Mouse (Mus musculus) adrenal gland, adult (tissue): ENCODE measurements around the gene Slc22a18.

Source experiments
- DNase-seq, 2 experiments: peaks; one replicate each; pipeline ENCODE4 v3.0.0; 2022 to 2023; ENCODE audit warnings: low spot score in 1 of 2; ENCODE audit not compliant: inconsistent age in 2 of 2

The Slc22a18 gene

DNA sequence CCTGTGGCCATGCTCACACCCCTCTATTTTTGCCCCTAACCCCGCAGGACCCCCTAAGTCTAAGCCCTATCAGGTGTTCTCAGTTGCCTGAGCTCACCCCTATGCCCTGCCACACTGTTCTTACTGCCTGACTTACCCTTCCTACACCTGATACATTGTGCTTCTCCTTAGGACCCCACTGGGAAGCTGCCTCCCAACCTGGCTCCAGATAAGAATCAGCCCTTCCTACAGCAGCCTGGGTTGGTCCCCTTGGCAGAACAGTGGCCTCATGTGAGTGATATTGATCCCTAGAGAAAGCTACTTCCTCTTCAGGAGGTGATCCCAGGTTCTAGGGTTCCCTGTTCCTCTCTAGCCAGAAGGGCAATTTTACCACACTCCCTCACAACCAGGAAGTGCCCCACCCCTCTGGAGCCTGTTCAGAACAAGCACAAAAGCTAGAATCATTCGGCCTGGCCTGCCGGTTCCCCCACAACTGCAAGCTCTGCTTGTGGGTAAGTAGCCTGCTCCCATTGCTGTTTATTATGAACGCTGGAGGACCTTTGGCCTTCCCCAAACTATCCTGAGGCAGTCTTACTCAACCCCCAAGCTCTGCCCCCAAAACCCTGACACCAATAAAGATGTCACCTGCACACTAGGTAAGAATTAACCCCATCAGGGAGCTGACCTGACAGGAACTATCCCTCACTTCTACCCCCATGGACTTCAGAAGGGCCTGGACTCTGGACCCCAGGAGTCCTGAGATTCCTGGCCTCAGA is at the start of gene Slc22a18:
Gene Slc22a18, plus strand, starts transcription at position 390 of the 755 bp plus-strand sequence.
- peak in 1 of 2 experiments; percentile 44 for DNase-seq

DNA sequence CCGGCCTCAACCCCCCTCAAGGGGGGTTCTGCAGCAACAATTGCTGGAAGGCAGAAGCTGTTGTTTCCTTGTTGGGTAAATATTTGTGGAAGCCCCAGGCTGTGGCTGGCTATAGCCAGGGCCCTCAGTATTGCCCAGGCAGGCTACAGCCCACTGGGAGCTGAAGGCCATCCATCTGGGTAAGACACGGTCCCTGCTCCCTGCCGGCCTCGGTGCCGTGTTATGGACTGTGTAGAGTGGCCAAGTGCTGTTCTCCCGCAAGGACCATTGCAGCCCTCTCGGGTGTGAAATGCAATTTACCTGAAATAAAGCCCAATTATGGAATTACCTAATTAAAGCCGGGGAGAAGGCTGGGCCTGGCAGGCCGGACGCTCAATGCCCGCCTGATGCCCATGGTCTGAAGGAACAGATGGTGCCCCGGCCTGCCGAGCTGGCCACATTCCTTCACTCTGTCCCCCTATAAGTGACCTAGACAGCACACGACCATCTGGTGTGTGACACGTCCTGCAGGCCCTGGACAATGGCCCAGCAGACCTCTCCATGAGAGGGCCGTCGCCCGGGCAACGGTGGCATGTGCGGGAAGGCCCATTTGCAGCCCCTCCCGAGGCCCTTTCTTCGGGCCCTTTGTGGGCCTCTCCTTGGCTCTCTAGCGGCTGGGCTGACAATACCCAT is 45.3 kb upstream of the Slc22a18 start:
- DNase-seq = no peak

DNA sequence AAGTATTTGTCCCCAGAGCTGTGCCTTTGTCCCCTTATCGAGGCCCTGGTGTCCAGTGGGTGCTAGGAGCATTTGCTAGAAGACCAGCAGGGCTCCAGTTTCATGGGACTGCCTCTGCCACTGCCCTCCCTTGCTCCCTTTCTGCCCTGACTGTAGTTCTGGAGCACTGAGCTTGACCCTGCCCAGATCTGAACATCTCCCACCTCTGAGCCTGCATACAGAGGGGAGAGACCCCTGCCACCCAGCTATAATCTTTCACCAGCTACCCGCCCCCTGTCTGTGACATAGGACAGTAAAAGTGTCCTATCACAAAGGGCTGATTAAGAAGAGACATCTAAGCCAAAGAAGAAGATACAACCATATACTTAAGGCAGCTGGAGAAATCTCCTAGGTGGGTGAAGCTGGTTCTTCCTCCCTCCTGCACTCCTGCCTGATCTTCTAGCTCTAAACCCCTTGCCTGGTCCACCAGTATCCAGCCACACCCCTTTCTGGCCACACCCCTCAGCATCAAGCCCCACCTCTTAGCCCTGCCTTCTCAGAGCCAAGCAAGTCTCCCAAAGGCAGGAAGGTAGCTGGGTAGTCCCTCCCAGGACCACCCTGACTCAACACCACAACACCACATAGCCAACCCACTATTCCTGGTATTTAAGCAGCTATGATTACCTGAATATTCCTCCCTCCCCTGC is 44.6 kb upstream of the Slc22a18 start:
- DNase-seq = no peak

DNA sequence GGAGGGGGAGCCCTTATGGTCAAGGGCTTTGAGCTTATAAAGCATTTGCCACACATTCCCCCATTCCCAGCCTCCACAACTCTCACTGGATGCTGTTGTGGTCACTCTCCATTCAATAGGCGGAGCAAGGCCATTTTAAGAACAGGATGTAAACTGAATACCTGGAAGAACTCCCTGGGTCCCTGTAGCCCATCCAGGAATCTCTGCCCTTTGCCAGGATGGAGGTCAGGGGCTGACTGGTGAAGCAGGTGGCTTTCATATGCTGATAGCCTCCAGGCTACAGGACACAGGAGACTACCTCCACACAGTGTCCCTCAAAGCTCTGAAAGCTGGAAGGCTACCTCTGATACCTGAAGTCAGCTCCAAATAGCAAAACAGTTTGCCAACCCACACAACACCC is 40.9 kb upstream of the Slc22a18 start:
- DNase-seq = no peak

DNA sequence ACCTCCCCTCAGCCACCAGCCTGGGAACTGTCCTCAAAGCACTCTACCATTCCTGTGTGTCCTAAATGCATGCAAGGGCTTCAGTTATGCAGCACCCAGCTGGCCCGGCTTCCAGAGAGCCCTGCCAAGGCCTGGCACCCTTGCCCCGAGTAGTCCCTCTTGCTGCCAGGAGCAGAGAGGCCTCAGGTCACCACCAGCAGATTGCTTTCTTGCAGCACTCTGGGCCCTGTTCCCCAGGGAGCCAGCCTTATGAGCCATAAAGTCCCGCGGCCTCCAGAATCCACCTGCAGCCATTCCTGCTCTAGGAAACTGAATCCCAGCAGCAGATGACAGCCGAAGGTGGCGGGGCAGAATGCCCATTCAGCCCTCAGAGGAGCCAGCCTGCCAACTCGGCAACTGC is 40.2 kb upstream of the Slc22a18 start:
- DNase-seq = peak in 1 of 2 experiments; percentile 63

DNA sequence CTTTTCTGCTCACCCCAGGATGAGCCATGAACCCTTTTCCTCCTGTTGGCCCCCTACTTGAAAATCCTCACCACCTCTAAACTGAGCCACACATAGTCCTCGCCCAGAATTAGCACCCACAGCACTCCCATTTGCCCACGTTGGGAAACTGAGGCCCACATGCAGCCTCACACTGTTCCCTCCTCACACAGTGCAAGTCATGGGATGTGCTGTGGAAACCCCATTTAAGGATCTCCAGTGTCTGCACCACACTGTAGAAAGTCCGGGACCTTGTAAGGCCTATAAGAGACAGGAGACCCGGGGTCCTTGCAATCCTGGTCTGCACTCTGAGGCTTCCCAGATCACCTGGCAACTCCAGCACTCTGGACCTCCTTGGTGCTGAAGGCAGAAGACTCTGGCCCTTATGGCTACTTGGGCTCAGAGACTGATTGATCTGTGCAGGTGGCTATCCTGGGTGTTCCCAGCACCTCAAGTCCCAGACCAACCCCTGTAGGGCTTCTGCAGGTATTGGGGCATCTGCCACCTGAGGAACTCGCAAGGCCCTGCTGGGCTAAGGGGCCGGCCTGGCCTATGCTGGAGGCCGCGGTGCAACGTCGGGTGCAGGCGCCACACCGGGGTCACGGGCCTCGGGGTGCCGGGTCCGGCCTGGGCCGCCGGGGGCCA is 36.2 kb upstream of the Slc22a18 start:
- peak in 1 of 2 experiments; percentile 43 for DNase-seq

DNA sequence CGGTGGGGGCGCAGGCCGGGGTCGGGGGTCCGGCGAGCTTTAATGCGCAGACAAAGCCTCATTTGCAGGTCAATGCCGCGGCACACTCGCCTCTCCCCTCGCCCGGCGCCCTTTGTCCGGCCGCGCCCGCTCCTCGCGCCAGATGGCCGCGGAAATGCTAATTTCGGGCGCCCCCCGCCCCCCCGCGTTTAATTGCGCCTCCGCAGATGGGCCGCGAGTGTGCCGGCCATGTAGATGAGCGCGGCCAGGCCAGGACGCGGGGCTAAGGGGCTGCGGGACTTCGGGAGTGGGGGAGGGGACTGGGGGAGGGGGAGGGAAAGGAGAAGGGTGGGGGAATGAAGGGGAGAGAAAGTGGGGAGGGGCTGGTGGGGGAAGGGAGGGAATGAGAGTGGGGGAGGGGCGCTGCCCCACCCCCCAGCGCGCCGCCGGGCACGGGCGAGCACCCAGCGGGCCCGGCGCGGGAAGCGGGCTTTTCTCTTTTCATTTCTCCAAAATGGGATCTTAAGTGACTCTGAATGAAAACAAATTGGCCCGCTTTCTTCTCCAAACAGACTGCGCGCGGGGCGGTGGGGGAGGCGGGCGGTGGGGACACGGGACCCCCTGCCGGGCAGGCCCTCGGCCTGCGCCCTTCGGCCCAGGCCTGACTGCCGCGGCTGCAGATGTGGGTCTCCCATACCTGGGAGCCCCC is 35.5 kb upstream of the Slc22a18 start:
- no peak for DNase-seq

DNA sequence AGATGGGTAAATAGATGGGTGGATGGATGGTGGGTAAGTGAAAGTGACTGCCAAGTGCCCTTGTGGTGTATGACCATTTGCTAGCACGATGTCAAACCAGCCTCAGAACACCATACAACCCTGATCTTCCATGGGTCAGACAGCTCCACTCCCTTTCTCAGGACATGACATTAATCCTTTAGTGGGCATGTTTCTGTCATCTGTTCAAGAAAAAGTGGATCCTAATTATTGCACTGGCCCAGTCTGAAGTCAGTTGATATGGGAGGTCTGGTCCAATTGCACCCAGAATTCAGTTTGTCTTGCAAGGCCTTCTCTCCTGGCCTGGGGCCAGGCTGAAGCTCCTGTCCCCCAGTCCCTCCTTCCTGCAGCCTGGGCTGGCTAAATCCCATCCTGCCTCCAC is 34.6 kb upstream of the Slc22a18 start:
- no peak for DNase-seq

DNA sequence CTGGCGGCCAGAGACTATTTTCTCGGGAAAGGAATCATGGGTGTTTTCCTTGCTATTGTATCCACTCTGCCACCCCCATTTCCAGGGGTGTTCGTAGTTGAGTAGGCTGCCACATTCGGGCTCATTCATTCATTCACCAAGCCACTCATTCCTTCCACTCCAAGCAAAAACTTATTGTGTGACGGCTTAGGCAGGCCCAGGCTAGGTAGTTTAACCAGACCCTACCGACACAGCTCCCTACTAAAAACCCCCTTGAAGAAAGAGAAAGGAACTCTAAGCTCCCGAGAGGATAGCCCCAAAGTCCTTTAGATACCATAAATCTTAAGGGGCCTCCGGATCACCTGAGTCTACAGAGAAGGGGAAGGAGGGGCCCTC is 29.0 kb upstream of the Slc22a18 start:
- no peak for DNase-seq

DNA sequence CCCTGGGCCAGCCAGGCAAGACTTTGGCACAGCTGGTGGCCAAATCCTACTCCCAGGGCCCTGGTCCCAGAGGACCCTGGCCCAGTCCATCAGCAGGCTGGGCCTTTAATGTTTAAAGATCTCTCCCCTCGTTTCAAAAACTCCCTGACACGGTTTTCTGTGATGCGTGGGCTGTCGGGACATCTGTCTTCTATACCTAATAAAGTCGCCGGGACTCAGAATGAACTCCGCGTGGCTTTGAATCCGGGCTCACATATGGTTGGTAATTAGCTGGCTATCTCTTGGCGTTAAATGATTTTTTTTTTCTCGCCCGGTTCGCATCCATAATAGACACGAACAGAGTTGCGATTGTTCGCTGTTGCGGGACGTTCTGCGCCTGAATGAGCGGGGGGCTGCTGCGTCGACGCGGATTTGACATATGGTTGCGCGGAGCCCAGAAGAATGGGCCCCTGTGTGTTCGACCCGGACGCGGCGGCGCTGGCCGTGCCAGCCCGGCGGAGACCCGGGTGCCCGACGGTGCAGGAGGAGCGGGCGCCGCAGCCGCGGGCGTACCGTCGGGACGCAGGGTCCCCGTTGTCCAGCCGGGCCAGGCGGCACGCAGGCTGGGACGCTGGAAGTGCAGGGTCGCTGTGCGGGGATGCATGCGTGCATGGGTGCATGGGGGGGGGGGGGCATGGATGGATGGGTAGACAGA is 28.4 kb upstream of the Slc22a18 start:
- no peak for DNase-seq

DNA sequence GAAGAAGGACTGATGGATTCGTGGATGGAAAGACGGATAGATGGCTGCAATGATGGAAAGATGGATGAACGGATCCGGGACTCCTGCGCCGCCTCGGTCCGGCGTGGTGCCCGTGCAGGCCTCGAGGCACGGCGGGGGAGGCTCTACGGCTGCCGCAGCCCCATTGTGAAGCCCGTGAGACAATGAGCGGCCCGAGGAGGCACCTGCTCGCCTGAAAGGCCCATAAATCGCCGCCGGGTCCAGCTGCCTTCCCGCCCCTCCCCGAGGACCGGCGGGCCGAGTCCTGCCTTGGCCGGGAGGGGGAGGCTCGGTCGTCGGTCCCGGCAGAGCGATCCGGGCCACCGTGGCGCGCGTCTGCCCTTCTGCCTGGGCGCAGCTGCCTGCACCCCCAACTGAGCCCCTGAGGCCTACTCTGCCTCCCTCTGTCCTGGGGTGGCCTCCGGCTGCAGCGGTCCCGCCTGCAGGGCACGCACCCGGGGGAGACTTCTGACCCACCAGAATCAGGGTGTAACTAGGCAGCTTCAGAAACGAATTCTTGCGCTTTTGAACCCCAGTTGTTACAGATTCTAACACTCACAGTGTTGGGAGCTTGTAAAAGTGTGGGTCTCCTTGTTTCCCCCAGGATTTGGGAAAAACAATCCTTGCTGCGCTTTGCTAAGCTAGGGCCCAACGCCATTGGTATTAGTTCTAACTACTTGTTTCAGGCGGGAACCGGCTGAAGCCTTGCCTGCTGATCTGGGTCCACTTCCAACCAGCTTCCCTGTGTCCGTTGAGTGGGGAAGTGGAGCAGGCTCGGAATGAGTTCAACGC is 27.7 kb upstream of the Slc22a18 start:
- DNase-seq = no peak

DNA sequence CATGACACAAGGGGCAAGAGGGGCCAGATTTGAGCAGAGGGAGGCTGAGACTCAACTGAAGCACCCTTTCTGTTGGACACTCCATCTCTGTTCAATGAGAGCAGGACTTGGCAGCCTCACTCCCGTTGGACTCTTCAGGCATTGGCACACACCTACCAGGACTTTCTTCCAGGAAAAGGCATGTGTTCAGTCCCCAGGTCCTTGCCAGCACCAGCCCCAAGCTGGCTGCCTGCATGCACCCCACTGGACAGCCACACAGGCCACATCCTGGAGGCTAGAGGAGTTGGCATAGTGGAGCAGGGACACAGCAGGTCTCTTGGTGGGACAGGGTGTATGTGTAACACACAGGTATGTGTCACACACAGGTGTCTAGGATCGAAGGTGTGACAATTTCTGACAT is 26.4 kb upstream of the Slc22a18 start:
- DNase-seq = no peak

DNA sequence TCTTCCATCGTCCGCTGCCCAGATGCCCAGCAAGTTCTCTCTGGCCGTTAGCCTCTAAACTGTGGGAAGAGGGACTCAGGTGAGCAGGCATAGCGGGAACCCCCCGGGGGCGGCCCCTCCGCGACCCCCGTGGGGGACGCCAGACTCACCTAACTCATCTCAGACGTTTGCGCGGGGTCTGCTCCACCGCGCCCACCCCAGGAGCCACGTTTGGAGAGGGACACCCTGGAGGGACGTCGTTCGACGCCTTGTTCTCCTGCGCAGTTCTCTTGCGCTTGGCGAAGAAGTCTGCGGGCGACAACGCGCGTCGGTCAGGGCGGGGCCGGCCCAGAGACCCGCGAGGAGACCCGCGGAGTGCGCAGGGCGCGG is 14.6 kb upstream of the Slc22a18 start:
- DNase-seq = peak; percentile 29 to 46

DNA sequence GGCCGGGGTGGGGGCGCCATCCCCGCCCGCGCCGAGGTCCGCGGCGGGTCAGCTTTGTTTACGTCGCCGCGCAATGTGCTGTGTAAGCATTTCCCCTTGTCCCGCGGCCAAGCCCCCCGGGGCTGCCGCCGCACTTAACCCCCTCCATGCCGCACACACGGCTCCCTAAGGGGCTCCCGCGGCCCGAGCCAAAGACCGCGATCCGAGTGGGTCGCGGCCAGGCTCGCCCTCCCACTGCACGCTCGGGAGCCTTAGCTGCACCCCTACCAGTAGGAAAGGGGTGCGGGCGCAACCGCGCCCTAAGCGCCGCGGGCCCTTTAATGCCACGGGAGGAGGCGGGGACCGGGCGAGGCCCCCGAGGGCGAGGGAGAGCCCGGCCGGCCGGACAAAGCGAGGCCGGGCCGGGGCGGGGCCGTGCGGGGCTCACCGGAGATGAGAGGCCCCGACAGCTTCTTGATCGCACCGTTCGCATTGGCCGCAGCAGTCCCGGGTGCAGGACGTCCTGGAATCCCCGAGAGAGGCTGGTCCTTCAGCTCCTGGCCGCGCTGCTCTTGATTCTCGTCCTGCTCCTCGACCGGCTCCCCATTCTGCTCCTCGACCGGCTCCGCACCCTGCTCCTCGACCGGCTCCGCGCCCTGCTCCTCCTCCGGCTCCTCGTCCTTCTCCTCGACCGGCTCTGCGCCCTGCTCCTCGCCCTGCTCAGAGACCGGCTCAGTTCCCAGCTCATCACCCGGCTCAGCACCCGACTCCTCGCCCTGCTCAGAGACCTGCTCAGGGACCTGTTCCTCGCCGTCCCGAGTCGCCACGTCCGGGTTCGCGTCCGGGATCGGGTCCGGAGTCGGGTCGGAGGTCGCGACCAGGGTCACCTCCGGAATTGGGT is 14.0 kb upstream of the Slc22a18 start:
- DNase-seq = peak; percentile 64 to 78

DNA sequence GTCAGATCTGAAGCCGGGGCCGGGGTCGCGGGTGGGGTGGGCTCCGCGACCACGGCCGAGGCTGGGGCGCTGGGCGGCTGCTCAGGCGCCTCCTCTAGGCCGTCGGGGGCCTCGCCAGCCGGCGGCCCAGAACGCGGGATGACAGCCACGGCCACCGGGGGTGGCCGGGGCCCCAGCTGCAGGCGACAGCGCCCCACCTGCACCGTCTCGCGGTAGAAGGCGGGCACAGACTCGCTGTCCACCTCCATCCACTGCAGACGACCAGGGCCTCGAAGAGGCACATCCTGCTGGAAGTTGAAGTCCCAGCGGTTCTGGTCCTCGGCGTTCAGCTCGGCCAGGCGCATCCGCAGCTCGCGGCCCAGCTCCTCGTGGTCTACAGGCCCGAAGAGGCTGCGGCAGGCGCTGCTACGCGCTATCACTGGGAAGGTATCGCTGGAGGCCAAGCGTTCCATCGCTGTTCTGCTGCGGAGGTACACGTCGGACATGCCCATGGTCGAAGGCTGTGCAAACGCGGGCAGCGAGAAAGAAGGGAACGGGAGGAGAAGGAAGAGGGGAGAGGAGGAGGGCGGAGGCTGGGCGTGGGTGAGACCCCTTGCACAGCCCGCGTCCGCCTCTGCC is 13.2 kb upstream of the Slc22a18 start:
- no peak for DNase-seq

DNA sequence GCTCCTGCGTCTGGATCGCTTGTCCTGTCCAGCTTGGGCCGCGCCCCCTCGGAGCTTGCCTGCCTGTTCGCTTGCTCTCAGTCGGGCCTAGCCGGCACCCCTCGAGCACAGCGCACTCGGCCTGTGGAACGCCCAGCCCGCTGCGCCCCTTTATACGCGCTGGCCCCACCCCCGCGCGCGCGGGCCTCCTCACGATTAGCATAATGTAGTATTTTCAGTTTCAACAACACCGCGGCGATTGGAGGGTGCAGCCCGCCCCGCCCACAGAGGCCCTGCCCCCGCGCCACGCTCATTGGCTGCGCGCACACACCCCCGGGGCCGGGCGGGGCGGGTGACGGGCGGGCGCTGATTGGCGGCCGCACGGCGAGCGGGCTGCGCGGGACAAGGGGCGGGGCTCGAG is 12.7 kb upstream of the Slc22a18 start, which contains the start of gene Cdkn1c:
Gene Cdkn1c, minus strand, starts transcription at position 177 of the 400 bp plus-strand sequence.
- peak; percentile 92 to 95 for DNase-seq

DNA sequence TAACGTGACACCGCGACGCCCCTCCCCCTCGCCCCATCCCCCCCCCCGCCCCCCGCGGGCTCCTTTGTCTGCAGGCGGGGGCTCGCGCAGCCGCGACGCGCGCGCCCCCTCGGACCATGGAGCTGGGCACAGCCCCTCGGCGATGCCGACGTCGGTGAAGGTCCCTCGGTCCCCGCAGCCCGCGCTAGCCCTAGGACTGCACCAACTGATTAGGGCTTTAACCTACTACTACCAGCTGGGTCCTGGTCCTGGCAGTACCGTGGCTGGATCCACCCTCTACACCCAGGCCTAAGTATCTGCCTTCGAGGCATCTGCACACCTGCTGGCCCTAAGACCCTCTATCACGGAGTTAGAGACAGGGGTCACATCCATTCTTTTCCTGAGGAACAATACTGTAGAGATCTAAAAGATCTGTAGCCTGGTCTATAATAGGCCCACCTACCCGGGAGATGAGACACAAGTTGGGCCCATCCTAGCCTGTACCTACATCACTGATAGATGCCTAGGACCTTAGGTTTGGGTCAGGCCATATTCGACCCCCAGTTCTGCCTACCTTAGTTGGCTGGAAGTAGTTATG is 12.2 kb upstream of the Slc22a18 start:
- peak in 1 of 2 experiments; percentile 81 for DNase-seq

DNA sequence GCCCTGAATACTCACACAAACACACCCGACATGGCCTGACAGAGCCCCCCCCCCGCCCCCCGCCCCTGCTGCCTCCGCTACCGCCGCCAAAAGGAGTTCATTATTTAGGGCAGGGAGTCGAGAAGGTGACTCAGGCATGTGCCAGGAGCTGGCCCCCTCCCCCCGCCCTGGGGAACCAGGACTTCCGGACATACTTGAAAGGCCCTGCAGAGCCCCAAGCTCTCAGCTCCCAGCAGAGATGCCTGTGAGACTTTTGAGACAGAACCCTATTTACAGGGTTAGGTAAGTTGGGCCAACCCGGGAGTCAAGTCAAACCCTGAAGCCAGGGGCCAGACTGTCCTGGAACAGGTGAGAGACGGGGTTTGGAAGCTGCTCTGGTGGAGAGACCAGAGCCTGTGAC is 11.6 kb upstream of the Slc22a18 start:
- peak; percentile 21 to 60 for DNase-seq
